8 mouse cellular contexts compared by ENCODE assay signal in genomic region chr10:57841638-57842509, GRCm38 (mm10). TPM values are rescaled to one million over a fixed set of nuclear protein-coding genes. Genes with fewer than 3 reads are reported as not detected.
DNase-seq lines count a peak whose midpoint lies in the region; TF ChIP-seq lines count a peak whose summit lies in the region.
"Had no signal": no experiment of that assay in that cellular context is flagged by ENCODE, and none has a peak within 500 bp of the region (broad histone marks: within the 10 kb centered on the region; RNA-seq: fewer than 3 reads in every experiment).

No protein-coding gene starts in this region.

- peak; percentile 85 for TF ChIP-seq RAD21 in CH12.LX (IDR thresholded peaks at IDR 0.05; ENCODE audit: low read depth, low read length)

- no peaks in the 10 kb centered on the region for H3K9me3 ChIP-seq in CH12.LX (replicated peaks; ENCODE audit: low read length)
- H3K9me3 ChIP-seq: limb, embryonic 13.5 days had no signal

- no peaks in the 10 kb centered on the region for H3K27me3 ChIP-seq in CH12.LX (replicated peaks)
- H3K27me3 ChIP-seq: limb, embryonic 13.5 days had no signal

- no peaks in the 10 kb centered on the region for H3K79me2 ChIP-seq in CH12.LX (replicated peaks; ENCODE audit: control insufficient read depth, extremely low read depth, insufficient read depth, poor library complexity, severe bottlenecking)

- dilution Hi-C loops in CH12.LX (cut with MboI; ENCODE audit: extremely low pct_ligation_motif_present, extremely low pct_unique_long_range_greater_than_20kb, low sequenced_read_pairs): no loop called here

- no peaks in the 10 kb centered on the region for H3K36me3 ChIP-seq in CH12.LX (replicated peaks in 1 of 2; ENCODE audit: control insufficient read depth in 1 of 2, insufficient read depth in 1 of 2, low read length in 1 of 2)
- H3K36me3 ChIP-seq: limb, embryonic 13.5 days had no signal

- no peak overlapping the region for H3K9ac ChIP-seq in CH12.LX (ENCODE audit: insufficient read depth, low read depth)
- H3K9ac ChIP-seq: limb, embryonic 13.5 days had no signal

- no peak overlapping the region for H3K27ac ChIP-seq in CH12.LX (ENCODE audit: insufficient read depth, low read depth)
- H3K27ac ChIP-seq: limb, embryonic 13.5 days had no signal

- TF ChIP-seq POLR2A in CH12.LX (IDR thresholded peaks at IDR 0.05; ENCODE audit: low read depth, low read length): no peak

- peak; percentile 75 to 93 for TF ChIP-seq CTCF in CH12.LX (conservative IDR thresholded peaks at IDR 0.05 in 1 of 2, IDR thresholded peaks at IDR 0.05 in 1 of 2; ENCODE audit: low read depth in 2 of 2, low read length in 2 of 2)

- H3K4me3 ChIP-seq in CH12.LX (replicated peaks in 1 of 3; ENCODE audit: low read depth in 2 of 3, low read length in 2 of 3, poor library complexity in 1 of 3): no peak overlapping the region
- H3K4me3 ChIP-seq: limb, embryonic 13.5 days had no signal

- H3K4me2 ChIP-seq in CH12.LX (ENCODE audit: insufficient read depth, low read depth, poor library complexity, severe bottlenecking): no peak overlapping the region
- H3K4me2 ChIP-seq: limb, embryonic 13.5 days had no signal

- DNase-seq in CH12.LX (ENCODE audit: extremely low read depth): peak; percentile 58
- peak; percentile 58 for DNase-seq in T-cell, adult 2 months (ENCODE audit: low spot score)
- peak; percentile 48 to 70 for DNase-seq in cerebellum, postnatal 25 days
- DNase-seq in frontal cortex, postnatal 36 days (ENCODE audit: low spot score in 2 of 2): peak; percentile 34 to 76
- peak; percentile 49 to 64 for DNase-seq in kidney, postnatal 36 days
- peak; percentile 54 for DNase-seq in lung, postnatal 10 days
- DNase-seq in retina, postnatal 7 days (ENCODE audit: low read depth, low spot score): peak; percentile 48

- in situ Hi-C loops in CH12.LX (cut with MboI; ENCODE audit: low pct_ligation_motif_present, low pct_unique_long_range_greater_than_20kb, low sequenced_read_pairs): no loop called here

- TF ChIP-seq EP300 in CH12.LX (IDR thresholded peaks at IDR 0.05; ENCODE audit: low read length): no peak

- no peaks in the 10 kb centered on the region for H3K4me1 ChIP-seq in CH12.LX (ENCODE audit: control insufficient read depth in 1 of 2, insufficient read depth in 2 of 2)
- H3K4me1 ChIP-seq: limb, embryonic 13.5 days had no signal

TF ChIP-seq in CH12.LX, 34 proteins besides CTCF, POLR2A, EP300 and RAD21:
- TF ChIP-seq MAZ (IDR thresholded peaks at IDR 0.05; ENCODE audit: low read depth, low read length): no peak
- TF ChIP-seq NELFE (IDR thresholded peaks at IDR 0.05; ENCODE audit: low read depth, low read length): 0 out of 2 replicates have a peak, but pooled peaks have one; percentile 24
- no peak for TF ChIP-seq MXI1 (IDR thresholded peaks at IDR 0.05; ENCODE audit: low read depth, low read length)
- TF ChIP-seq CHD2 (IDR thresholded peaks at IDR 0.05; ENCODE audit: low read length): no peak
- TF ChIP-seq RCOR1 (conservative IDR thresholded peaks at IDR 0.05; ENCODE audit: low read depth, low read length): no peak
- peak; percentile 16; the same call in 1 of the 2 replicates for TF ChIP-seq ZNF384 (IDR thresholded peaks at IDR 0.05; ENCODE audit: low read depth, low read length)
- no peak for TF ChIP-seq GABPA (IDR thresholded peaks at IDR 0.05; ENCODE audit: insufficient replicate concordance, low read depth, low read length)
- TF ChIP-seq KAT2A (IDR thresholded peaks at IDR 0.05; ENCODE audit: insufficient replicate concordance, low read length): no peak
- peak; percentile 80 for TF ChIP-seq ZC3H11A (IDR thresholded peaks at IDR 0.05; ENCODE audit: low read depth, low read length)
- no peak for TF ChIP-seq PAX5 (IDR thresholded peaks at IDR 0.05; ENCODE audit: low read length)
- no peak for TF ChIP-seq BHLHE40 (IDR thresholded peaks at IDR 0.05; ENCODE audit: low read depth, low read length)
- no peak for TF ChIP-seq JUN (IDR thresholded peaks at IDR 0.05; ENCODE audit: insufficient read depth, low read depth, low read length)
- TF ChIP-seq E2F4 (IDR thresholded peaks at IDR 0.05; ENCODE audit: insufficient replicate concordance, low read depth, low read length): no peak
- TF ChIP-seq NRF1 (IDR thresholded peaks at IDR 0.05; ENCODE audit: low read depth, low read length): no peak
- TF ChIP-seq MAFK (IDR thresholded peaks at IDR 0.05; ENCODE audit: insufficient replicate concordance, low read length): peak; percentile 38; the same call in 1 of the 2 replicates
- TF ChIP-seq MAX (IDR thresholded peaks at IDR 0.05; ENCODE audit: low read length): 0 out of 2 replicates have a peak, but pooled peaks have one; percentile 16
- TF ChIP-seq TBP (conservative IDR thresholded peaks at IDR 0.05; ENCODE audit: low read depth, low read length): no peak
- no peak for TF ChIP-seq POLR2AphosphoS2 (IDR thresholded peaks at IDR 0.05; ENCODE audit: low read depth, low read length)
- no peak for TF ChIP-seq TCF12 (IDR thresholded peaks at IDR 0.05; ENCODE audit: low read depth, low read length)
- TF ChIP-seq USF1 (IDR thresholded peaks at IDR 0.05; ENCODE audit: low read depth, low read length): no peak
- TF ChIP-seq CHD1 (IDR thresholded peaks at IDR 0.05; ENCODE audit: low read depth, low read length): no peak
- no peak for TF ChIP-seq JUND (conservative IDR thresholded peaks at IDR 0.05; ENCODE audit: low read depth, low read length)
- peak; percentile 91 for TF ChIP-seq SMC3 (IDR thresholded peaks at IDR 0.05; ENCODE audit: low read depth, low read length)
- TF ChIP-seq MYC (IDR thresholded peaks at IDR 0.05; ENCODE audit: low read depth, low read length): no peak
- TF ChIP-seq IRF4 (IDR thresholded peaks at IDR 0.05; ENCODE audit: low read depth, low read length): no peak; the same call in 1 of the 2 replicates
- no peak for TF ChIP-seq UBTF (IDR thresholded peaks at IDR 0.05; ENCODE audit: low read depth, low read length)
- TF ChIP-seq SIN3A (IDR thresholded peaks at IDR 0.05; ENCODE audit: low read length): no peak
- TF ChIP-seq ETS1 (conservative IDR thresholded peaks at IDR 0.05; ENCODE audit: low read depth, low read length): no peak
- no peak for TF ChIP-seq HCFC1 (IDR thresholded peaks at IDR 0.05; ENCODE audit: low read depth, low read length)
- no peak for TF ChIP-seq ZMIZ1 (IDR thresholded peaks at IDR 0.05; ENCODE audit: low read depth, low read length)
- no peak for TF ChIP-seq ZKSCAN1 (IDR thresholded peaks at IDR 0.05; ENCODE audit: borderline replicate concordance, low read depth, low read length)
- no peak for TF ChIP-seq MEF2A (IDR thresholded peaks at IDR 0.05; ENCODE audit: borderline replicate concordance, low read depth, low read length)
- TF ChIP-seq ELF1 (IDR thresholded peaks at IDR 0.05; ENCODE audit: low read depth, low read length): no peak
- no peak for TF ChIP-seq USF2 (conservative IDR thresholded peaks at IDR 0.05; ENCODE audit: low read depth, low read length)

RNA-seq across cellular contexts. Expression of gene Smpdl3a, which starts 47.7 kb away (rescaled TPM):
- total RNA-seq in CH12.LX (2012; rRNA removed): not detected in 2 replicates
- total RNA-seq in CH12.LX (2014; rRNA removed): not detected in 2 replicates
- not detected in 2 replicates for polyA plus RNA-seq in CH12.LX (2012; ENCODE audit: insufficient read length, low read depth)

RNA-seq across cellular contexts. Expression of gene Fabp7, which starts 57.2 kb away (rescaled TPM):
- total RNA-seq in CH12.LX (2012; rRNA removed): not detected in 2 replicates
- not detected in 2 replicates for total RNA-seq in CH12.LX (2014; rRNA removed)
- not detected in 2 replicates for polyA plus RNA-seq in CH12.LX (2012; ENCODE audit: insufficient read length, low read depth)
